Mouse (Mus musculus) MEL (cell line): ENCODE data around the gene Ywhag. TPM values are rescaled to one million over a fixed set of nuclear protein-coding genes. Genes with fewer than 3 reads are reported as not detected.

Experiments
- DNase-seq: peaks from one replicate; pipeline ENCODE4 v3.0.0; 2011; ENCODE audit warnings: low read depth, low spot score
- H3K27ac ChIP-seq: 2 replicates; pipeline ENCODE4 v1.5.1; 2012; ENCODE audit warnings: low read depth, mild to moderate bottlenecking, control low read depth, low read length, moderate library complexity; ENCODE audit not compliant: control insufficient read depth
- H3K27me3 ChIP-seq, 2 experiments: fragments of 150-350 bp in 1 of 2; sonication (generic) in 1 of 2; 2 replicates each; pipeline ENCODE4 v1.6.1; 2012; ENCODE audit warnings: low read length in 2 of 2, mild to moderate bottlenecking in 2 of 2, improper control_type of control experiment in 1 of 2, moderate library complexity in 1 of 2; ENCODE audit not compliant: insufficient read depth in 2 of 2, control insufficient read depth in 1 of 2
- H3K36me3 ChIP-seq, 2 experiments: 2 replicates each; pipeline ENCODE4 v1.6.1; 2012 to 2014; ENCODE audit warnings: low read length in 2 of 2, improper control_type of control experiment in 1 of 2, inconsistent platforms in 1 of 2, mild to moderate bottlenecking in 1 of 2; ENCODE audit not compliant: insufficient read depth in 2 of 2, control insufficient read depth in 1 of 2
- H3K4me1 ChIP-seq, 2 experiments: fragments of 150-350 bp in 1 of 2; sonication (generic) in 1 of 2; 2 replicates each; pipeline ENCODE4 v1.6.1; 2012; ENCODE audit warnings: low read length in 2 of 2, improper control_type of control experiment in 1 of 2, mild to moderate bottlenecking in 1 of 2; ENCODE audit not compliant: insufficient read depth in 2 of 2, control insufficient read depth in 1 of 2
- H3K4me3 ChIP-seq, 2 experiments: fragments of 150-350 bp in 1 of 2; sonication (generic) in 1 of 2; 2 replicates each; pipeline ENCODE4 v1.5.1; 2012; ENCODE audit warnings: low read depth in 2 of 2, low read length in 2 of 2, mild to moderate bottlenecking in 2 of 2, moderate library complexity in 2 of 2, control low read depth in 1 of 2, improper control_type of control experiment in 1 of 2; ENCODE audit not compliant: control insufficient read depth in 1 of 2, insufficient read depth in 1 of 2
- H3K79me2 ChIP-seq: 2 replicates; pipeline ENCODE4 v1.6.1; 2012; ENCODE audit warnings: mild to moderate bottlenecking, low read length, moderate library complexity; ENCODE audit not compliant: control insufficient read depth, poor library complexity, insufficient read depth
- H3K9ac ChIP-seq: 2 replicates; pipeline ENCODE4 v1.6.1; 2012; ENCODE audit warnings: low read depth, mild to moderate bottlenecking, control low read depth, low read length, moderate library complexity; ENCODE audit not compliant: control insufficient read depth, poor library complexity, severe bottlenecking
- H3K9me3 ChIP-seq: fragments of 150-350 bp; sonication (generic); replicated peaks from 2 replicates; pipeline ENCODE4 v1.6.1; 2012; ENCODE audit warnings: mild to moderate bottlenecking, low read length, improper control_type of control experiment, moderate library complexity; ENCODE audit not compliant: insufficient read depth
- CHD1 ChIP-seq: IDR thresholded peaks from 2 replicates; pipeline ENCODE4 v1.6.1; 2012; ENCODE audit warnings: low read depth, mild to moderate bottlenecking, inconsistent platforms, low read length, improper control_type of control experiment
- CTCF ChIP-seq, 3 experiments: IDR thresholded peaks in 2 of 3; conservative IDR thresholded peaks in 1 of 3; 2 replicates each; pipeline ENCODE4 v1.5.1; 2011 to 2012; ENCODE audit warnings: low read length in 3 of 3, low read depth in 2 of 3, mild to moderate bottlenecking in 2 of 3, improper control_type of control experiment in 1 of 3, inconsistent platforms in 1 of 3, mixed read lengths in 1 of 3, moderate library complexity in 1 of 3; ENCODE audit not compliant: control insufficient read depth in 1 of 3, insufficient read depth in 1 of 3, poor library complexity in 1 of 3, severe bottlenecking in 1 of 3
- E2F4 ChIP-seq: IDR thresholded peaks from 2 replicates; pipeline ENCODE4 v1.6.1; 2011; ENCODE audit warnings: low read depth, low read length, improper control_type of control experiment, borderline replicate concordance
- ELF1 ChIP-seq: IDR thresholded peaks from 2 replicates; pipeline ENCODE4 v1.6.1; 2014; ENCODE audit warnings: low read depth, mild to moderate bottlenecking, inconsistent platforms, low read length, improper control_type of control experiment, moderate library complexity
- GABPA ChIP-seq: IDR thresholded peaks from 2 replicates; pipeline ENCODE4 v1.6.1; 2012; ENCODE audit warnings: low read depth, mild to moderate bottlenecking, inconsistent platforms, low read length, improper control_type of control experiment, moderate library complexity
- JUND ChIP-seq: IDR thresholded peaks from 2 replicates; pipeline ENCODE4 v1.6.1; 2011; ENCODE audit warnings: low read depth, mild to moderate bottlenecking, improper control_type of control experiment, low read length
- KAT2A ChIP-seq: conservative IDR thresholded peaks from 2 replicates; pipeline ENCODE4 v1.6.1; 2012; ENCODE audit warnings: low read depth, low read length, improper control_type of control experiment, inconsistent platforms
- MAFK ChIP-seq: IDR thresholded peaks from 2 replicates; pipeline ENCODE4 v1.6.1; 2011; ENCODE audit warnings: low read depth, mild to moderate bottlenecking, low read length, improper control_type of control experiment, borderline replicate concordance
- MYB ChIP-seq: IDR thresholded peaks from 2 replicates; pipeline ENCODE4 v1.6.1; 2011; ENCODE audit warnings: mild to moderate bottlenecking, low read depth, low read length, improper control_type of control experiment
- RCOR1 ChIP-seq: IDR thresholded peaks from 2 replicates; pipeline ENCODE4 v1.6.1; 2012; ENCODE audit warnings: low read depth, mild to moderate bottlenecking, inconsistent platforms, low read length, improper control_type of control experiment
- TBP ChIP-seq: IDR thresholded peaks from 2 replicates; pipeline ENCODE4 v1.8.0; 2011; ENCODE audit warnings: low read depth, low read length, improper control_type of control experiment
- TCF12 ChIP-seq: IDR thresholded peaks from 2 replicates; pipeline ENCODE4 v1.6.1; 2014; ENCODE audit warnings: low read depth, mild to moderate bottlenecking, inconsistent platforms, low read length, improper control_type of control experiment, moderate library complexity
- polyA plus RNA-seq, 2 experiments: library from polyadenylated mRNA; stranded (reverse) in 1 of 2; unstranded in 1 of 2; fragments of >175 nt in 1 of 2; fragments of >200 nt in 1 of 2; gene quantifications; 2 replicates each; pipeline versions ENCODE4 v1.2.1 to v1.2.4; 2012; ENCODE audit warnings: low replicate concordance in 2 of 2, low read depth in 1 of 2; ENCODE audit not compliant: insufficient read length in 2 of 2, insufficient read depth in 1 of 2, missing spikeins in 1 of 2
- total RNA-seq: library from RNA; depleted of rRNA; stranded (reverse); fragments of 300-350 nt; gene quantifications from 2 replicates; pipeline ENCODE4 v1.2.3, GENCODE M21; 2012; rRNA removed

The Ywhag gene
- total and polyA plus RNA-seq, 3 experiments: 109 to 295 (median 268) TPM

DNA sequence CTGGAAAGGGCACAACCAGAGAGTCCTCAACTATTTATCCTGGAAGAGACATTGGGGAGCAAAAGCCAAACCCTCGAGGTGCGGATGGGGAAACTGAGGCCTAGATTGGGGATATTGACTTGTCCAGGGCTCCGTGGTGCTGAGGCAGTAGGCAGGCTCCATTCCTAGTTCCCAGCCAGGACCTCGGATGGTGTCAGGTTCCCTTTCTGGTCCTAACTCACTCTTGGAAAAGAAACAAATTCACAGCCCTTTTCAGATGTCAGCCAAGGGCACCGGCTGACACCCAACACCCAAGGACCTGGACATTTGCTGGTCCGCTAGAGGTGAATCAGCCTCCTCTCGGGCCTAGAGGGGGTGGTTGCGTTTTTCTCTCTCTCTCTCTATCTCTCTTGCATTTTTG, 67.8 kb downstream of the Ywhag start:
- H3K4me3 ChIP-seq: no peak overlapping the region
- H3K36me3 ChIP-seq: peaks cover 0 to 4% of the 10 kb centered on the region in 2 experiments; a peak in 1 of 4 replicates
- no peak for DNase-seq
- no peak overlapping the region for H3K27ac ChIP-seq
- peaks cover 3 to 14% of the 10 kb centered on the region in 2 experiments for H3K27me3 ChIP-seq
- peaks cover 0 to 2% of the 10 kb centered on the region in 2 experiments; a peak in 1 of 4 replicates for H3K4me1 ChIP-seq
- no peak overlapping the region for H3K9ac ChIP-seq
- TF ChIP-seq RCOR1 (no peak), GABPA (no peak), CTCF (IDR thresholded peaks at IDR 0.05 in 2 of 3, conservative IDR thresholded peaks at IDR 0.05 in 1 of 3; ENCODE audit: control insufficient read depth in 1 of 3, insufficient read depth in 1 of 3, low read depth in 2 of 3, low read length in 3 of 3, poor library complexity in 1 of 3, severe bottlenecking in 1 of 3) (no peak), MAFK (no peak), MYB (no peak), ELF1 (no peak), KAT2A (no peak), JUND (no peak), TBP (no peak), CHD1 (no peak), E2F4 (no peak), TCF12 (no peak)
- H3K79me2 ChIP-seq: no peaks in the 10 kb centered on the region
- H3K9me3 ChIP-seq: no peaks in the 10 kb centered on the region

Other genes with a start within 250 kb of the Ywhag start
- 19.6 and 20.2 TPM in 2 replicates for gene Tmem120a, start 190.2 kb downstream of the Ywhag start, total RNA-seq
- 10 to 100 TPM in 1 of 2 experiments, not detected in 1; 38.8 TPM for gene Tmem120a, start 190.2 kb downstream of the Ywhag start, polyA plus RNA-seq
- gene Styxl1, start 156.2 kb downstream of the Ywhag start, total RNA-seq: not detected in 2 replicates
- under 1 TPM in 1 of 2 experiments, not detected in 1; 0.17 TPM for gene Styxl1, start 156.2 kb downstream of the Ywhag start, polyA plus RNA-seq
- gene Mdh2, start 156.1 kb downstream of the Ywhag start, total RNA-seq: 207 and 241 TPM in 2 replicates
- gene Mdh2, start 156.1 kb downstream of the Ywhag start, polyA plus RNA-seq: 1,000 to 10,000 TPM in 1 of 2 experiments, 100 to 1,000 TPM in 1; 465 to 1,097 TPM
- not detected in 2 replicates for gene Srrm3, start 127.7 kb downstream of the Ywhag start, total RNA-seq
- not detected for gene Srrm3, start 127.7 kb downstream of the Ywhag start, polyA plus RNA-seq
- not detected in 2 replicates for gene Hspb1, start 46.7 kb downstream of the Ywhag start, total RNA-seq
- not detected for gene Hspb1, start 46.7 kb downstream of the Ywhag start, polyA plus RNA-seq
- gene Ssc4d, start 39.9 kb upstream of the Ywhag start, total RNA-seq: 0.95 and 1.1 TPM in 2 replicates
- 1 to 10 TPM in 1 of 2 experiments, not detected in 1; 2.1 TPM for gene Ssc4d, start 39.9 kb upstream of the Ywhag start, polyA plus RNA-seq
- not detected in 2 replicates for gene Zp3, start 45.5 kb upstream of the Ywhag start, total RNA-seq
- gene Zp3, start 45.5 kb upstream of the Ywhag start, polyA plus RNA-seq: not detected
- 11.4 and 11.9 TPM in 2 replicates for gene Dtx2, start 60.2 kb upstream of the Ywhag start, total RNA-seq
- gene Dtx2, start 60.2 kb upstream of the Ywhag start, polyA plus RNA-seq: 10 to 100 TPM in 1 of 2 experiments, not detected in 1; 17.2 TPM
- not detected in 2 replicates for gene Upk3b, start 103.9 kb upstream of the Ywhag start, total RNA-seq
- gene Upk3b, start 103.9 kb upstream of the Ywhag start, polyA plus RNA-seq: not detected
- not detected in 2 replicates for gene Upk3bl, start 119.9 kb upstream of the Ywhag start, total RNA-seq
- gene Upk3bl, start 119.9 kb upstream of the Ywhag start, polyA plus RNA-seq: not detected
- 1.4 and 1.6 TPM in 2 replicates for gene Rasa4, start 149.3 kb upstream of the Ywhag start, total RNA-seq
- 1 to 10 TPM in 1 of 2 experiments, not detected in 1; 2.5 TPM for gene Rasa4, start 149.3 kb upstream of the Ywhag start, polyA plus RNA-seq
- gene Polr2j, start 182.0 kb upstream of the Ywhag start, total RNA-seq: 316 and 318 TPM in 2 replicates
- gene Polr2j, start 182.0 kb upstream of the Ywhag start, polyA plus RNA-seq: 100 to 1,000 TPM in 1 of 2 experiments, not detected in 1; 269 TPM
- gene Lrwd1, start 201.5 kb upstream of the Ywhag start, total RNA-seq: 98.2 and 103 TPM in 2 replicates
- gene Lrwd1, start 201.5 kb upstream of the Ywhag start, polyA plus RNA-seq: 100 to 1,000 TPM in 1 of 2 experiments, not detected in 1; 133 TPM
- 17.1 and 23.2 TPM in 2 replicates for gene Alkbh4, start 201.5 kb upstream of the Ywhag start, total RNA-seq
- 10 to 100 TPM in 1 of 2 experiments, not detected in 1; 24.2 TPM for gene Alkbh4, start 201.5 kb upstream of the Ywhag start, polyA plus RNA-seq
- 26.6 and 33.6 TPM in 2 replicates for gene Orai2, start 236.1 kb upstream of the Ywhag start, total RNA-seq
- gene Orai2, start 236.1 kb upstream of the Ywhag start, polyA plus RNA-seq: 10 to 100 TPM in 1 of 2 experiments, not detected in 1; 35.7 TPM